Mouse (Mus musculus) heart, postnatal 4 days (tissue): Measurements from ENCODE around the gene Ndufaf3. TPM values are rescaled to one million over a fixed set of nuclear protein-coding genes. Genes with fewer than 3 reads are reported as not detected.
"Not testable (repeated sequence)": the region's sequence is repeated elsewhere in the genome, so short reads cannot be mapped to it uniquely, and the experiment has no call there.

Experiments
- DNase-seq: peaks from one replicate; pipeline ENCODE4 v3.0.0; 2021
- total RNA-seq, 2 experiments: library from RNA; stranded (reverse); gene quantifications; 2 replicates each; pipeline ENCODE4 v1.2.3; 2021

Ndufaf3 gene
- total RNA-seq = 10 to 100 TPM; 57.0 to 64.2 TPM

DNA sequence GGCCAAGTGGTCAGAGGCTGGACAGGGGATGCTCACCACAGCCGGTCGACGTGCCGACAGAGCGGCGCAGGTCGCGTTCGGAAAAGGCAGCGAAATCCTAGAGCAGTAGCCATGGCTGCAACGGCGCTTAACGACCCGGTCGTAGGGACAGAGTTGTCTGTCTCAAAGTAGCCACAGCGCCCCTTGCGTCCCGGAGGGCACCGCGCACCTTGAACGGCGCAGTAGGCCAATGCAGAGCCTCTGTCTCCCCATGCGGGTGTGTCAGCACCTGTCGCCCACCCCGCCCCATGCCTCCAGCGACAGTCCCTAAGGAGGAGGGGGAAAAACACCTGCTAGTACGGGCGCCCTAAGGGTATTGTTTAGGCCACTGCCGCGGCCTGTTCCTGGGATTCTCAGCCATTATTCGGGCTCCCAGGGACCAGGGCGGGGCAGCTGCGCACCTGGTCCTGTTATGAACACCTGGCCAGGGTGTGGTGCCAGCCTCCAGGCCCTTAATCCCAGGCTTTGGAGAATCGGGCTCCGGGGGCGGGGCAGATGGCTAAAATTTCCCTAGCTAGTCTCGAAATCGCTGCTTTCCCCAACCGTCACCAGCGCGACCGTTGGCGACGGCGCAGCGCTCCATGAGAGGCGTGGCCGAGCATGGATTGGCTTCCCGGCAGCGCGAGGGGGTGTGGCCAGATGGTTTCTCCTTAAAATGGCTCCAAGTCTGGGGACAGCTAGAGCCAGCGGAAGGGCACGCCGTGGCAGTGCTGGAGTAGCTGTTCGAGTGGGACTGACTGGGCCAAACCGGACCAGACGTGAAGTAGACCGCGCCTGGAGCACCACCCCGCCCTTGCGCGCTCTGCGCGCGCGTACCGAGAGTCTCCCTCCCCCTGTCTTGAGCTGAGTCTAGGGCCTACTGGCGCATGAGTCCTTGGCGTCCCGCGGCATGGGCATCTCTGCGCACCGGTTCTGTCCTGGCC is at the start of gene Ndufaf3:
TSS of gene Ndufaf3 (minus strand) at position 620 of the 962 bp plus-strand sequence.
- DNase-seq = peak; percentile 97

DNA sequence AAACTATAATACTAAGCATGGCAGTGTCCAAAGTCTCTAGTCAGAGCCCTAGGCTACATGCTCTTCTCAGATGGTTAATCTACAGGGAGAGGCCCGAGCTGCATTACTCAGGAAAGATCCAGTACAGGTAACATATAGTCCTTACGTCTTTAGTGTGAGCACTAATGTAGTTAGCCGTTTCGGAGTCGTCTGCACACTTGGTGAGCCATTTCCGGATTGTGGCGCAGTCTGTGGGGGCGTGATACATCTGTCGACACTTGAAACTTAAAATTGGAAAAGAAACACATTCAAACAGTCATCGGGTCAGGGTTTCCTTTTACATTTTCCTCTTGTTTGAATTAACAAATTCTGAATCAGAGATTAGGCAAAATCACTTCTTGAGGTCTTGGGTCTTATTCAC is 44.3 kb upstream of the Ndufaf3 start:
- DNase-seq = no peak

DNA sequence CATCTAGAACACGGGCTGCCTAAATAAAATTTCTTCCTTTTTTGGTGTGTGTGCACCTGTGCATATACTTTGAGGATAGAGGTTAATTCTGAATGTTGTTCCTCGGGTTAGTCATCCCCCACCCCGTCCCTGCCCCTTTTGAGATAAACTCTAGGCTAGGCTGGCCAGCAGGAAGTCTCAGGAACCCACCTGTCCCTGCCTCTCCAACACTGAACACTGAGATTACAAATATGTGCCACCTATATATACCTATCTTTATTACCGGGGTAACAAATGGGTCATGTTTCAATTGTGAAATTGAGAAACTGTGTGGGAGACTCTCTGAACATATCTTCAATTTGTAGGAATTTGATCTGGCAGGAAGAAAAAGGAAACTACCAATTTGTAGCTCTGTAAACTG is 41.7 kb upstream of the Ndufaf3 start:
- no peak for DNase-seq

DNA sequence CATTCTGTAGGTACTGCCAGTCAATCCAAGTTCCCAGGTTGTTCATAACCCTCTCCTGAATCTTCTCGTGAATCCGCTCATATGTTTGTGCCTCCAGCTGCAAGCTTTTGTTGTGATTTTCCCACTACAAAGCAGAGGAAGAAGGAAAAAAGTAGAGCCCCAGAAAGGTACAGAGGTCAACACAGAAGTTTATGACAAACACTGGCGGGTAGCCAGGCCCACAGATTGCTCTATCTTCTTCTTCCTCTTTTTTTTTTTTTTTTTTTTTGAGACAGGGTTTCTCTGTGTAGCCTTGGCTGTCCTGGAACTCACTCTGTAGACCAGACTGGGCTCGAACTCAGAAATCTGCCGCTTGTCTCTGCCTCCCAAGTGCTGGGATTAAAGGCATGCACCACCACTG is 40.7 kb upstream of the Ndufaf3 start:
- DNase-seq = not testable (repeated sequence)

DNA sequence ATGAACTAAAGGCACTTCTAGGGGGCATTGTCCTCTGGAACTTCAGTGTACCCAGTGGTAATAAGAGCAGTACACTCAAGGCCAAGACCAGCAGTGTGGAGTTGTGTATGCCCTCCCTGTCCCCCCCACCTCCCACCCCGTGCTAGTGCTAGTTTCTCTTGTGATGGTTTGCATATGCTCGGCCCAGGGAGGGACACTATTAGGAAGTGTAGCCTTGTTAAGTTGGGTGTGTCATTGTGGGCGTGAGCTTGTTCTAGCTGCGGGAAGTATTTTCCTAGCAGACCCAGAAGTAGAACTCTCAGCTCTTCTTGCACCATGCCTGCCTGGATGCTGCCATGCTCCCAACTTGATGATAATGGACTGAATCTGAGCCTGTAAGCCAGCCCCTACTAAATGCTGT is 34.8 kb upstream of the Ndufaf3 start:
- DNase-seq = no peak

DNA sequence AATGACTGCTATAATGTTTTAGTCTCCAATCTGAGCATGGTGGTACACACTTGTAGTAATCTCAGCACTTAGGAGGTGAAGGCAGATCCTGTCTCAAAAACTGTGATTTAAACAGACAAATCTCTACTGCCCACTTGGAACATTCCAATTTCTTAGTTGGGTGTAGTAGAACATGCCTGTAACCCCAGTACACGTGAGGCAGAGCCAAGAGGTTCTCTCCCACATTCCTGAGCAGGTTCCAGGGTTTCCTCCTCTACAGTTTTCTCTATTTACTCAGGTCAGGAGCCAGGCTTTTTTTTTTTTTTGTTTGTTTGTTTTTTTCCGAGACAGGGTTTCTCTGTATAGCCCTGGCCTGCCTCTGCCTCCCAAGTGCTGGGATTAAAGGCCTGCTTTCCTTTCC is 32.8 kb upstream of the Ndufaf3 start:
- DNase-seq = no peak

DNA sequence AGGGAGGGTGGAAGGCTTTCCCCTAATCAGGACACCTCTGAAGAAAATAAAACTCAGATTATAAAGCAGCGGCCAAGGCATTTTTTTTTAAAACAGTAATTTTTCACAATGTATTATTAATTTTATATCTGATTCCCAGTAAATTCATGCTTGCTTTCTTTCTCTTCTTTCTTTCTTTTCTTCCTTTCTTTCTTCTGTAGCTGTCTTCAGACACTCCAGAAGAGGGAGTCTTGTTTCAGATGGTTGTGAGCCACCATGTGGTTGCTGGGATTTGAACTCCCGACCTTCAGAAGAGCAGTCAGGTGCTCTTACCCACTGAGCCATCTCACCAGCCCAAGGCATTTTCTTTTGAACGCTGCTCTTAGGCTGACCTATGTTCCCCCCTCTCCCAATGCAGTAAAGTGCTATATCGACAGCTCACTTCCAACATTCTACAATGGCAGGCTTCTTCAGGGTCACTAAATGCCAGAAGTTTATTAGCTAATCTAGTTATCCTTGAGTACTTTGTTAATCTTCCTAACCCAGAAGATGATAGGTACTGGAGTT is 31.9 kb upstream of the Ndufaf3 start:
- DNase-seq = no peak

DNA sequence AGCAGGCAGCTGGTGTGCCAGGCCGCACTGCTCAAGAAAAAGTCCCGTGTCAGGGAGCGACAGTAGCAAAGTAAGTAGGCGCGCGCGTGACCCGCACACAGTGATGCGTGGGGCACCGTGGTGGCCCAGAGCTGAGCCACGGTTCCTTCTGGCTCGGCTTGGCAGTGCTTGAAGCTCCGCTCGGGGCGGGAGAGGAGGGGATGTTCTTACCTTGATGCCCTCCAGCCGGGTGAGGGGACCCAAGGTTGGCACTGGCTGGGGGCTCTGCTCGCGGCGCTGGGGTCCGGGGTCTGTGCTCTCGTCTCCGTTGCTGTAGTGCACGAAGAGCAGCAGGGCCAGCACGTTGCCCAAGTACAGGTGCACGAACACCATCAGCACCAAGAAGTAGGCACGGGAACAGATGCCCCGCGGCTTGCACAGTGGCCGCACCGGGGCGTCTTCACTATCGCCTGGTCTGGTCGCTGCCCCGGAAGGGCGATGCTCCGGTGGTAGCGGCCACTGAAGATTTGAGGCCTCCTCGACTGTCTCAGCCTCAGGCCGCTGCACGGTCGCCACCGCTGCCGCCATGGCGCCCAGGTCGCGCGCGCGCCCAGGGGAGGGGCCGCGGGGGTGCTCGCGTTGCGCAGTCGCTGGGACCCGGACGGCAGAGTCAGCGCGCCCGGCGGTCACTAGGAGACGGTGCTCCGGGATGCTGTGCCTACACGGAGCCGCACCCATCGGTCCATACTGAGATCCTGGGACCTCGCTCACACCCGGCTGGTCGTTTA is 29.9 kb upstream of the Ndufaf3 start, which contains the start of gene P4htm:
TSS of gene P4htm (minus strand) at position 670 of the 767 bp plus-strand sequence.
- DNase-seq = peak; percentile 79

DNA sequence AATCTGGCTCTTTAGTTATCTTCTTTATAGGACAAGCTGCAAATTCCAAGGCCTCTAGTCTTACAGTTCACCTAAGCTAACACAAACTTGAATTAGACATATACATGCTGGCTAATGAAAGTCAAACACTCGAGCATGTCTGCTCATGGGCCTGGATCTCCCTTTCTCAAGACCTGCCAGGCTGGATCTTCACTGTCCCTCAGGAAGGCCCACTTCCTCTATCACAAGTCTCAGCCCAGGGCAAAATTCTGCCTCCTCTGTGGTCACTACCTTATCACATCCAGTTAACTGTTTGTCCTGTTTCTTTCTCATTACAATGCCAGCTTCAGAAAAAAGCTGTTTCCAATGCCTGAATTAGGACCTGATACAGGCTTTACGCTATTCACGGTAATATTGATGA is 27.1 kb upstream of the Ndufaf3 start:
- no peak for DNase-seq

DNA sequence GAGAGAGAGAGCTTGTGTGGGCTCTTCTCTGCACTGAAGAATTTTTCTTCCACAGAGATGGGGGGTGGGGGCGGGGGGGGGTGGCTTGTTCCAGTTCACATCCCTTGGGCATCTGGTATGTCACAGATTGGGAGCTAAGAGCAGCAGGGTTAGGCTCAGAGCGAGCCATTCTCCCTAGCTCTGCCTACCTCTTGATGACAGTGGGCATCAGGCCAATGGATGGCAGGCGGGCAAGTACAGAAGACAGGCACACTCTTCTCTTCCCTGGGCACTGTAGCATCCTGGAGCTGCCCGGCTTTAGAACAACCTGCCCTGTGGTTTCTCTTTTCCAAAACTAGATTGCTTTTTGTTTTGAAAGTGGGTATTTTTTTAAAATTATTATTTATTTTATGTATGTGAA is 24.2 kb upstream of the Ndufaf3 start:
- DNase-seq = no peak

DNA sequence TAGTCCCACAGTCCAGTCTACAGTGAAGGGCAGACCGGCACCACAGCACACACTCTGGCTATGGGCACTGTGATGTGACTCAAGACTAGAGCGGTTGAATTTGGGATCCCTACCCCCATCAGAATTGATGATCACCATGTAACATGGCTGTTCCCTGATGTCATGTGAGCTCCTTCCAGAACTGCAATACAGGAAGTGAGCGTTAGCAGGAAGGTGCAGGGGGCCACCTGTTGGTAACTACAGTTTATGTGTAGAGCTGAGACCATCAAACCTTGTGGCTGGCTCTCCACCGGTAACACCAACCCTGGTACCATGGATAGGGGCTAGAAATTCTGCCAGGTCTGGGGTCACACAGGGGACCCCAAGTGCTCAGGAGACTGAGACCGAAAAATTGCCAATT is 22.0 kb upstream of the Ndufaf3 start:
- DNase-seq = no peak

DNA sequence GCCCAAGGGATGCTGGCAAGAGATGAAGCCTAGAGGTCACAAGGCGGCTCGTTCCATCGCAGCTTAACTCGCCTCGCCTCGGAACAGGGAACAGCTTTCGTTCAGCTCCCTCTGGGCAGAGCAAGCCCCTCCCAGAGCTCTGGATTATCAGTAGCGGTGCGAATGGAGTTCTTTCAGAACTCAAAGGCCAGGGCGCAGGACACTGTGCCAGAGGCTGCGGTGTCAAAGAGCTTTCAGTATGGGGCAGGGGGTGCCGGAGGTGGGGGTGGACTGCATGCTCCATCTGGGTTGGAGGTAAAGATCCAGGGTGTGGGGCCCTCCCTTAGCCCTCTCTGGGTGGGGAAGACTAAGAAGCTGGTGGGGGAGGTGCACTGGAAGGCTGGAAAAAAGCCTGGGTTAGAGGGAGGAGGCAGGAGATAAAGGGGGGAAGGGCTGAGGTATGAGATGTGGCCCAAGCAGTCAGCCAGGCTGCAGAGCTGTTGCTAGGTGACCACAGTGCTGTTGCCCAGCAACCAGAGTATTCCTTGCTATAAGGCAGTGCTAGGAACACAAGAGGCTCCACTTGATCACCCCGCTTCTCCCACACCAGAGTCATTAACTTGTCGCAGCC is 20.4 kb upstream of the Ndufaf3 start:
- DNase-seq = peak; percentile 88

DNA sequence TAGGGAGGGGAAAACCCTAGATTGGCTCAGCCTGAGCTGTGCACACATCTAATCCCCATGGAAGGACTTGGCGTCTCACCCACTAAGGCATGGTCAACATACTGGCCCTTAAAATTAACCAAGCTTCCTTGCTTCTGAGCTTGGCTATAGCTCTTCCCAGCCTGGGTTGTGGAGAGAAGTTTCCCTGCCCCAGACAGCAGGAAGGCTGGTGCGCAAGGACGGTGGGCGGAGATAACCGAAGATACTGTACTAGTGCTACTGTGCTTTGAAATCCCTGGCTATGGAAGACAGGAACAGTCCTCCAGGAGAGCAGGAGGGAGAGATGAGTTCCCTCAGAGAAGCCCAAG is 12.1 kb upstream of the Ndufaf3 start:
- no peak for DNase-seq

DNA sequence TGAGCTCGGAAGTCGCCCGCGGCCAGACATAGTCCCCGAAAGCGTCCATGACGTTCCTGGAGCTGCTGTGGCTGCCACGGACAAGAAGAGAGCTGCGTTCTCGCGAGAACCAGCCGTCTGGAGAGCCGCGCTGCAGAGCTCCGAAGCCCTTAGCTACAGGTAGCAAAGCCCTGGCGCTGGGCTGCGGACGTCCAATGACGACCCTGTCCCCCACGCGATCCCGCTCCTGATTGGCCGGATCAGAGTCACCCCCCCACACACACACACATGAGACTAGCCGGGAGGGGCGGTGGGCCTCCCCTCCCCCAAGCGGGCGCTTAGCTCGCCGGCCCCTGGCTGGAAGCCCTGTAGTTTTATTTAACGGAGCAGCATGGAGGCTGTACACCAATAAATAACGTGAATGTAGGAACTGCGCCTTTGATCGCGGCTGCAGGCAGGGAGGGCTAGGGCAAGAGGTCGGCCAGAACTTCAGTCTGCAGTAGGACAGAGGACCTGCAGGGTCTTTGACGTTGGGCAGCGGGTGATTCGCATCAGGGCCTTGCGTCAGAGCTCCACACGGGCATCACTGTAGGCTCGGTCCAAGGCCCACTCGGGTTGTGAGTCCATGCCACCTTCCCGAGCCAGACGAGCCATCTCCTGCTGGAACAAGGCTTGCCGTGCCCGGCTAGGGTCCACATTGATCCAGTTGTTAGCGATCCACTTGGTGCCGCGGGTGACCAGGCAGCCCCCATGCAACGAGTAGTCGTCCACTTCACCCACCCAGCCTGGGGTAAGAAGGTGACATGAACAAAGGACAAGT is 11.5 kb upstream of the Ndufaf3 start, which contains the start of gene Wdr6:
TSS of gene Wdr6 (minus strand) at position 195 of the 799 bp plus-strand sequence.
- DNase-seq = peak; percentile 94

DNA sequence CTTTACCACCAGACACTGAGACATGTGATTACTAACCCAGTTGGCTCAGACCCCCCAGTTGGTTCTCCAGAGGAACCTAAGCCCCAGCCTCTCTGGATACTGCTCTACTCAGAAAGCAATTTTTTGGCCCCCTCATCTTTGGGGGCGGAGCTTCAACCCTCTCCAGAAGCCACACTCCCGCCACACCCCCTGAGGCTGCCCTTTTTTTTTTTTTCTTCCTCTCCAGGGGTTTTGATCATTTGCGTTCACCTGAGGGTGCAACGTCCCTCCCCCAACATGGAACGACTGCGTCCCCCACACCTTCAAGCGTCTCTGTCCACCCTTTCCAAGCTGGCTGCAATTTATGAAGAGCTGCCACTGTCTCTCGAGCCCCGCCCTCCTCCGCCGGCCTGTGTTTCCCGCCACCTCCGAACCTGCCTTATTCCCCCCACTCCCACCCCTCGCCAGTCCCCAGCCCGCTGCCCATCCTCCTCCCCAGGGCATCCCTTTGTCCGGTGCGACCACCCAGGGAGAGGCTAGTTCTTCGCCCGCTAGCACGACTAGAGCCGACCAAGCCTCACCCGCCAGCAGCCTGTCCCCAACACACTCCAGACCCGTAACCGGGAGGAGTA is 10.8 kb upstream of the Ndufaf3 start:
- peak; percentile 77 for DNase-seq

DNA sequence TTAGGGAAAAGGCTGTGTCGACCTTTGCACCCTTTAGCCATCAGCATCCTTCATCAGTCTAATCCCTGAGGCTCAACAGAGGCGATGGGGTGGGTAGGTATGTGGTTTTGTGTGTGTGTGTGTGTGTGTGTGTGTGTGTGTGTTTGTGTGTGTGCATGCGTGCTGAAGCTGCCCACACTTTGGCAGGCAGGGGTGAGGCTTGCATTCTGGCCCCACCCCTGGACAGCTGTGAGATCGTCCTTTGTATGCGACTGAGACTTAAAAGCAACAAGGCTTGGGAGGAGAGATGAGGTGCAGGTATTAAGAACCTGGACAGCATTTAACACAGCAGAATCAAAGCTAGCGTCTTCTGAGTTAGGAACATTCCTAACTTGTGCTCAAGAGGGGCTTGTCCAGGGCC is 9.8 kb upstream of the Ndufaf3 start:
- DNase-seq = no peak

DNA sequence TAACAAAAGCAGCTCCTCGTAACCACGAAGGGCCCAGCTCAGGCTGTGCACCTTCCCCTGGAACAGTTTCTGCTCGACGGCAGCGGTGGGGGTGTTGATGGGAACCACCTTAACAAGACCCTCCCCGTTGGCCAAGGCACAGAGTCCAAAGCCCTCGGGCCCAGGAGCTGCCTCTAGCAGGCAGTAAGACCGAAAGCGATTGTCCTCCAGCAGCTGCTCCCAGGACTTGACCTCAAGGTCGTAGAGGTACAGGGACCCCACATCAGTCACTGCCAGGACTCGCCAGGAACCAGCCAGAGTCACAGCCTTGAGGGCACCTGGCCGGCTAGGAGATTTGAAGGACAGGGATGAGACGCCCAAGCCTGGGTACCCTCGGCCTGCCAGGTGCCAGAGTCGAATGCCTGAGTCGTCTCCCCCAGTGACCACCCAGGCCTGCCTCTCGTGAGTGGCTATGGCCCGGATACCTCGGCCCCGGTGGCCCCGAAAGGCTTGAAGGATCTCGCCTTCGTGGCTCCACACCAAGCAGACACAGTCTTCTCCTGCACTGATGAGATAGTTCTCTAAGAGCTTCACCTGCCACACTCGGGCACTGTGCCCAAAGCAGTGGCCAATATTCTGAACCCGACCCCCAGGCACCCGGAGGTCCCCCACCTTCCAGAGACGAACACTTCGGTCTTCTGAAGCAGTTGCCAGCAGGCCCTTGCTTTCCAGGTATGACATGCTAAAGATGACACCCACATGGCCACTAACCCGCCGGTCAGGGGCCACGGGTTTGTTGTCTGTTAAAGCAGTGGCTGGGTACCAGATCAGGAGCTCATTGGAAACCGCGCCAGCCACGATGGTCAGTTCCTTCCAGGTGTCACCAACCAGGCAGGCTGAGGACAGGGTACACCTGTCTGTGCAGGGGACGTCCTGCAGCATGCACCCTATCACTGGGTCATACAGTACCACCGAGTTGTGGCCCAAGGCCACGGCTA is 8.4 kb upstream of the Ndufaf3 start:
- DNase-seq = no peak

DNA sequence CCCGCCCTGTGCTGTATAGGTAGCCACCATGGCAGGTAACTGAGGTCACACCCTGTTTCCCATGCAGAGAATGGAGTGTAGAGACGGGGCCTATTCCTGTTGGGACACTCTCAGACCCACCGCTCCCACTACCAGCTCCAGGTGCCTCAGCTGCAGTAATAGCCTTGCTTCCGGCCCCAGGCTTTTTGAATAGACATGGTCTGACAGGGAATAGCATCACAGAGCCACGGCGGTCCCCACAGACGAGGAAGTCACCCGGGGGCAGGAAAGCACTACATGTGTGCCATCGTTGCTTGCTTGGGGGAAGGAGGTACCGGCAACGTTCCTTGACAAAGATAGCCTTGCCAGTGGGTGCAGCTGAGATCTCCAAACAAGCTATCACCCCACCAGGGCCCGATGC is 7.7 kb upstream of the Ndufaf3 start:
- DNase-seq = no peak

DNA sequence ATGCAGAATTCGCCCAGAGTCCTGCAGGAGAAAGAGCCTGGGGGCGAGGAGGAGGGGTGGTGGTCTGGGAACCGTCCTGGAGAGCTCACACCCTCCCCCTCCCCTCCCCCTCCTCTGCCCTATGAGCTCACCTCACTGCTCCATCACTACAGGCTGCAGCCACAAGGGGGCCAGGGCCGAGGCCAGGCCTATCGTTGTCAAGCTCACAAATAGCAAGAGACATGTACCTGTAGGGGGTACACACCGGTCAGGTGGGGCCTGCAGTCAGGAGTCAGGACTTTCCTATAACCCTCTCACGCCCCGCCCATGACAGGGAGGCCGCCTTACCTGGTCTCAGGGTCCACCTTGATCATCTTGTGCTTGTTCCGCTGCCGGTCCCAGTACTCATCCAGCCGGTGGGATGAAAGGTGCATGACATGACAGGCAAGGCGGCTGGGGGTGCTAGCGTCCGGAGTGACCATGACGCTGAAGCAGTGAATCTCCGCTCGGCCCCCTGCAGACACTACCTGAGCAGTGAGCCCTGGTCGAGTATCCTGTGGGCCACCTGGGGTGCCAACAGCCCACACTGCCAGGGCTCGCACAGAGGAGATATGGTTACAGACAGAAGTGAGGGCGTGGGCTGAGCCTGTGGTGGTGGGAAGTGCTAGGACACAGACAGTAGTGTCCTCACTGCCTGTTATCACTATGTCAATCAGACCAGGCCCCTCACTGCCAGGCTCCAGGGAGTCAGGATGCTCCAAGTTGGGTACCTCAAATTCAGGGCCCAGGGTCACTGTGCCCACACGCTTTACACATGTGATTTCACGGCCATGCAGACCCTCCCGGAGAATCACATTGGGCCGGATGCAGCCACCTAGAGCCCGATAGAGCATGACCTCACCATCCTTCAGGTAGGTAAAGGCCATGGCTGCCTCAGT is 6.8 kb upstream of the Ndufaf3 start:
- DNase-seq = peak; percentile 82
